Mouse (Mus musculus): ENCODE results near the gene Mlx. TPM values are rescaled to one million over a fixed set of nuclear protein-coding genes. Genes with fewer than 3 reads are reported as not detected.

The Mlx gene
- polyA plus RNA-seq, 1 experiment from 2014 or later, result 41.3 TPM

- peaks cover 6% of the 10 kb centered on the region for H3K27me3 ChIP-seq (ENCODE audit: control insufficient read depth, insufficient read depth, low read depth, low read length)
- H3K9me3 ChIP-seq (ENCODE audit: control insufficient read depth, low read length), result no peaks in the 10 kb centered on the region
- peaks cover 12% of the 10 kb centered on the region for H3K36me3 ChIP-seq (ENCODE audit: control insufficient read depth, insufficient read depth, low read length)
- WGBS, result 87% methylated on average over 18 of the region's 18 CpGs
- H3K9ac ChIP-seq (ENCODE audit: low read length), result 0 out of 2 replicates have a peak overlapping the region, but pooled peaks have one; percentile 35
- H3K4me3 ChIP-seq (ENCODE audit: low read length), result no peak overlapping the region
- ATAC-seq (ENCODE audit: low read depth), result no peak
- H3K27ac ChIP-seq (ENCODE audit: low read length), result no peak overlapping the region
- H3K4me2 ChIP-seq (ENCODE audit: low read depth, low read length), result no peak overlapping the region
- H3K4me1 ChIP-seq (replicated peaks; ENCODE audit: control insufficient read depth, insufficient read depth, low read length), result peaks cover 28% of the 10 kb centered on the region
These were observed 1.3 kb upstream of the Mlx start for GRCm38 (mm10) chr11:101085617-101086322.

- Histone ChIP-seq H3K27ac (ENCODE audit: low read length) (peak overlapping the region; percentile 89; the same call in 1 of the 2 replicates), H3K36me3 (ENCODE audit: control insufficient read depth, insufficient read depth, low read length) (peaks cover 17% of the 10 kb centered on the region), H3K4me2 (ENCODE audit: low read depth, low read length) (peak overlapping the region; percentile 95), H3K9me3 (ENCODE audit: control insufficient read depth, low read length) (no peaks in the 10 kb centered on the region), H3K27me3 (ENCODE audit: control insufficient read depth, insufficient read depth, low read depth, low read length) (peaks cover 2% of the 10 kb centered on the region), H3K9ac (ENCODE audit: low read length) (peak overlapping the region; percentile 92), H3K4me3 (ENCODE audit: low read length) (no peak overlapping the region; the same call in 1 of the 2 replicates), H3K4me1 (replicated peaks; ENCODE audit: control insufficient read depth, insufficient read depth, low read length) (peaks cover 28% of the 10 kb centered on the region)
- WGBS, result 71% methylated on average over 6 of the region's 6 CpGs
- ATAC-seq (ENCODE audit: low read depth), result no peak
These were observed 778 bp upstream of the Mlx start for GRCm38 (mm10) chr11:101086323-101086674.

- Histone ChIP-seq H3K27ac (ENCODE audit: low read length) (peak overlapping the region; percentile 89), H3K4me1 (replicated peaks; ENCODE audit: control insufficient read depth, insufficient read depth, low read length) (peaks cover 24% of the 10 kb centered on the region), H3K9ac (ENCODE audit: low read length) (peak overlapping the region; percentile 92), H3K36me3 (ENCODE audit: control insufficient read depth, insufficient read depth, low read length) (peaks cover 28% of the 10 kb centered on the region), H3K4me2 (ENCODE audit: low read depth, low read length) (peak overlapping the region; percentile 95), H3K9me3 (ENCODE audit: control insufficient read depth, low read length) (no peaks in the 10 kb centered on the region), H3K27me3 (ENCODE audit: control insufficient read depth, insufficient read depth, low read depth, low read length) (no peaks in the 10 kb centered on the region), H3K4me3 (ENCODE audit: low read length) (peak overlapping the region; percentile 88)
- 7% methylated on average over 8 of the region's 8 CpGs for WGBS
- ATAC-seq (ENCODE audit: low read depth), result no peak; the same call in 1 of the 2 replicates
These were observed 592 bp downstream of the Mlx start for GRCm38 (mm10) chr11:101087682-101088055.

- WGBS, result 89% methylated on average over 1 of the region's 1 CpGs
- no peak overlapping the region for H3K4me3 ChIP-seq (ENCODE audit: low read length)
- H3K36me3 ChIP-seq (ENCODE audit: control insufficient read depth, insufficient read depth, low read length), result peaks cover 34% of the 10 kb centered on the region
- no peaks in the 10 kb centered on the region for H3K9me3 ChIP-seq (ENCODE audit: control insufficient read depth, low read length)
- no peaks in the 10 kb centered on the region for H3K27me3 ChIP-seq (ENCODE audit: control insufficient read depth, insufficient read depth, low read depth, low read length)
- H3K4me2 ChIP-seq (ENCODE audit: low read depth, low read length), result no peak overlapping the region
- no peak overlapping the region for H3K27ac ChIP-seq (ENCODE audit: low read length)
- no peak overlapping the region for H3K9ac ChIP-seq (ENCODE audit: low read length)
- ATAC-seq (ENCODE audit: low read depth), result no peak
- peaks cover 28% of the 10 kb centered on the region for H3K4me1 ChIP-seq (replicated peaks; ENCODE audit: control insufficient read depth, insufficient read depth, low read length)
These were observed 2.9 kb downstream of the Mlx start for GRCm38 (mm10) chr11:101089931-101090330.

- Histone ChIP-seq H3K9me3 (ENCODE audit: control insufficient read depth, low read length) (no peaks in the 10 kb centered on the region), H3K4me2 (ENCODE audit: low read depth, low read length) (peak overlapping the region; percentile 89), H3K9ac (ENCODE audit: low read length) (peak overlapping the region; percentile 82), H3K4me3 (ENCODE audit: low read length) (peak overlapping the region; percentile 85), H3K4me1 (replicated peaks; ENCODE audit: control insufficient read depth, insufficient read depth, low read length) (peaks cover 11% of the 10 kb centered on the region; the same call in 1 of the 2 replicates), H3K27me3 (ENCODE audit: control insufficient read depth, insufficient read depth, low read depth, low read length) (no peaks in the 10 kb centered on the region), H3K27ac (ENCODE audit: low read length) (peak overlapping the region; percentile 25; the same call in 1 of the 2 replicates), H3K36me3 (ENCODE audit: control insufficient read depth, insufficient read depth, low read length) (peaks cover 48% of the 10 kb centered on the region)
- ATAC-seq (ENCODE audit: low read depth), result peak; percentile 29
- under 1% methylated on average over 18 of the region's 18 CpGs for WGBS
These were observed 7.8 kb downstream of the Mlx start for GRCm38 (mm10) chr11:101094930-101095313.

GRCm38 (mm10) chr11:101095314-101096024, 8.4 kb downstream of the Mlx start, which contains the start of gene Psmc3ip:
Gene Psmc3ip, minus strand, starts transcription at chr11:101095436.
- WGBS, result under 1% methylated on average over 43 of the region's 43 CpGs
- Histone ChIP-seq H3K4me2 (ENCODE audit: low read depth, low read length) (peak within 1 kb of the TSS; percentile 89), H3K27ac (ENCODE audit: low read length) (peak within 1 kb of the TSS; percentile 95), H3K4me1 (replicated peaks; ENCODE audit: control insufficient read depth, insufficient read depth, low read length) (peaks cover 11% of the 10 kb centered on the region; the same call in 1 of the 2 replicates), H3K36me3 (ENCODE audit: control insufficient read depth, insufficient read depth, low read length) (peaks cover 46% of the 10 kb centered on the region), H3K9me3 (ENCODE audit: control insufficient read depth, low read length) (no peaks in the 10 kb centered on the region), H3K27me3 (ENCODE audit: control insufficient read depth, insufficient read depth, low read depth, low read length) (no peaks in the 10 kb centered on the region), H3K9ac (ENCODE audit: low read length) (peak within 1 kb of the TSS; percentile 82), H3K4me3 (ENCODE audit: low read length) (peak within 1 kb of the TSS; percentile 85)
- ATAC-seq (ENCODE audit: low read depth), result peak; percentile 98

GRCm38 (mm10) chr11:101098231-101098630, 11.2 kb downstream of the Mlx start:
- ATAC-seq (ENCODE audit: low read depth), result no peak
- peaks cover 11% of the 10 kb centered on the region; the same call in 1 of the 2 replicates for H3K4me1 ChIP-seq (replicated peaks; ENCODE audit: control insufficient read depth, insufficient read depth, low read length)
- no peak overlapping the region for H3K4me2 ChIP-seq (ENCODE audit: low read depth, low read length)
- H3K9me3 ChIP-seq (ENCODE audit: control insufficient read depth, low read length), result no peaks in the 10 kb centered on the region
- peaks cover 35% of the 10 kb centered on the region for H3K36me3 ChIP-seq (ENCODE audit: control insufficient read depth, insufficient read depth, low read length)
- H3K27me3 ChIP-seq (ENCODE audit: control insufficient read depth, insufficient read depth, low read depth, low read length), result no peaks in the 10 kb centered on the region
- H3K27ac ChIP-seq (ENCODE audit: low read length), result no peak overlapping the region
- 88% methylated on average over 8 of the region's 8 CpGs for WGBS
- no peak overlapping the region for H3K9ac ChIP-seq (ENCODE audit: low read length)
- H3K4me3 ChIP-seq (ENCODE audit: low read length), result no peak overlapping the region

GRCm38 (mm10) chr11:101103011-101103410, 15.9 kb downstream of the Mlx start:
- H3K27me3 ChIP-seq (ENCODE audit: control insufficient read depth, insufficient read depth, low read depth, low read length), result no peaks in the 10 kb centered on the region
- no peak overlapping the region for H3K4me3 ChIP-seq (ENCODE audit: low read length)
- WGBS, result 87% methylated on average over 5 of the region's 5 CpGs
- no peak for ATAC-seq (ENCODE audit: low read depth)
- no peak overlapping the region for H3K9ac ChIP-seq (ENCODE audit: low read length)
- no peaks in the 10 kb centered on the region for H3K4me1 ChIP-seq (replicated peaks; ENCODE audit: control insufficient read depth, insufficient read depth, low read length)
- H3K9me3 ChIP-seq (ENCODE audit: control insufficient read depth, low read length), result no peaks in the 10 kb centered on the region
- H3K4me2 ChIP-seq (ENCODE audit: low read depth, low read length), result no peak overlapping the region
- peaks cover 30% of the 10 kb centered on the region for H3K36me3 ChIP-seq (ENCODE audit: control insufficient read depth, insufficient read depth, low read length)
- no peak overlapping the region for H3K27ac ChIP-seq (ENCODE audit: low read length)

- Histone ChIP-seq H3K4me1 (replicated peaks; ENCODE audit: control insufficient read depth, insufficient read depth, low read length) (no peaks in the 10 kb centered on the region), H3K36me3 (ENCODE audit: control insufficient read depth, insufficient read depth, low read length) (0 out of 2 replicates have a peak, but pooled peaks cover 2% of the 10 kb centered on the region), H3K9me3 (ENCODE audit: control insufficient read depth, low read length) (no peaks in the 10 kb centered on the region), H3K27ac (ENCODE audit: low read length) (no peak overlapping the region), H3K9ac (ENCODE audit: low read length) (no peak overlapping the region), H3K27me3 (ENCODE audit: control insufficient read depth, insufficient read depth, low read depth, low read length) (no peaks in the 10 kb centered on the region), H3K4me3 (ENCODE audit: low read length) (no peak overlapping the region), H3K4me2 (ENCODE audit: low read depth, low read length) (no peak overlapping the region)
- no peak for ATAC-seq (ENCODE audit: low read depth)
- WGBS, result 75% methylated on average over 4 of the region's 4 CpGs
These were observed 22.3 kb downstream of the Mlx start for GRCm38 (mm10) chr11:101109351-101109750.

Data from lung, embryonic 16.5 days (tissue).